Mouse (Mus musculus) limb, embryonic 14.5 days (tissue): ENCODE data around the gene Gm3952. TPM values are rescaled to one million over a fixed set of nuclear protein-coding genes. Genes with fewer than 3 reads are reported as not detected.

Experiments
- ATAC-seq: fragments of 200-750 bp; cut with Nextera tagmentation; 2 replicates; pipeline ENCODE4 v1.8.0; 2017; ENCODE audit warnings: low read depth, moderate number of reproducible peaks, moderate TSS enrichment; ENCODE audit not compliant: low FRiP score
- DNase-seq: peaks from one replicate; pipeline ENCODE4 v3.0.0-alpha.2; 2015; ENCODE audit warnings: low spot score
- H3K27ac ChIP-seq: fragments of 300-500 bp; sonication (generic); replicated peaks from 2 replicates; pipeline ENCODE4 v1.5.1; 2014; ENCODE audit warnings: low read depth, mild to moderate bottlenecking, low read length, moderate library complexity, mixed read lengths
- H3K27me3 ChIP-seq: fragments of 300-500 bp; sonication (generic); 2 replicates; pipeline ENCODE4 v1.6.1; 2014; ENCODE audit warnings: low read length, mixed read lengths; ENCODE audit not compliant: control insufficient read depth, insufficient read depth
- H3K36me3 ChIP-seq: fragments of 300-500 bp; sonication (generic); 2 replicates; pipeline ENCODE4 v1.6.1; 2014; ENCODE audit warnings: mild to moderate bottlenecking, low read length, moderate library complexity, mixed read lengths; ENCODE audit not compliant: control insufficient read depth, insufficient read depth
- H3K4me1 ChIP-seq: fragments of 300-500 bp; sonication (generic); 2 replicates; pipeline ENCODE4 v1.6.1; 2014; ENCODE audit warnings: antibody characterized with exemption, low read length, mixed read lengths; ENCODE audit not compliant: control insufficient read depth, insufficient read depth
- H3K4me2 ChIP-seq: fragments of 300-500 bp; sonication (generic); replicated peaks from 2 replicates; pipeline ENCODE4 v1.6.1; 2014; ENCODE audit warnings: low read depth, mild to moderate bottlenecking, low read length, moderate library complexity; ENCODE audit not compliant: severe bottlenecking
- H3K4me3 ChIP-seq: fragments of 300-500 bp; sonication (generic); replicated peaks from 2 replicates; pipeline ENCODE4 v1.5.1; 2014; ENCODE audit warnings: low read length
- H3K9ac ChIP-seq: fragments of 300-500 bp; sonication (generic); 2 replicates; pipeline ENCODE4 v1.6.1; 2014; ENCODE audit warnings: mild to moderate bottlenecking, low read depth, low read length, moderate library complexity; ENCODE audit not compliant: severe bottlenecking
- H3K9me3 ChIP-seq: fragments of 300-500 bp; sonication (generic); 2 replicates; pipeline ENCODE4 v1.6.1; 2016; ENCODE audit warnings: low read length; ENCODE audit not compliant: control insufficient read depth
- POLR2A ChIP-seq: fragments of 200-500 bp; IDR thresholded peaks from 2 replicates; pipeline ENCODE4 v1.8.0; 2012; ENCODE audit warnings: inconsistent platforms, mild to moderate bottlenecking, moderate library complexity, borderline replicate concordance; ENCODE audit not compliant: insufficient read depth, insufficient read length; ENCODE audit errors: extremely low read depth
- WGBS: fragments of 180-500 bp; shearing (Covaris S2); extraction: QIAGEN DNeasy Blood & Tissue Kit; methylation state at CpG from one replicate; pipeline ENCODE4 v1.1.7; 2014; 5-methylcytosine and 5-hydroxymethylcytosine counted together
- polyA plus RNA-seq, 2 experiments: library from polyadenylated mRNA; depleted of rRNA in 1 of 2; stranded (reverse) in 1 of 2; unstranded in 1 of 2; fragments of >200 nt; fragmentation: Nextera tagmentation in 1 of 2; extraction: Ambion mirVana in 1 of 2; gene quantifications; 2 replicates each; pipeline versions ENCODE4 v1.2.1 to v1.2.3; 2012 to 2014

The Gm3952 gene
- polyA plus RNA-seq, 2 experiments: not detected

DNA sequence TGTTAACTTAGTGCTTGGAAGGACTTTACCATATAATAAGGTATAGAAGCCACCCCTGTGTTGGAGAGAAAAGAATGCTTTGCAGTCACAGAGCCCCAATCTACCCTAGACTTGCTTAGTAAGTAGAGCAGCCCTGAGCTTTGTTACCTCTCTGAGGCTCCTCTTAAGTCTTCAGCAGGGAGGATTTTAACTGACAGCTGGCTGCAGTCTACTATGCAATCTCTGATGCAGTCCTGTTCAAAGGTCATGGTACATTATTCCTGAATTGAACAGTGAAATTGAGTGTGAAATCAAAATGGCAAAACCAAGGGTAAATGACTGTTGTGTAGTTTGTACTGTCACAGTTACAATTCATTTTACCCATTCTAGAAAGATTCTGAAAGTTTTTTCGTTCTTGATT is 71.3 kb downstream of the Gm3952 start:
- DNase-seq: no peak
- peaks cover 82% of the 10 kb centered on the region for H3K36me3 ChIP-seq
- whole genome bisulfite sequencing: 90% methylated on average over 1 of the region's 1 CpGs

DNA sequence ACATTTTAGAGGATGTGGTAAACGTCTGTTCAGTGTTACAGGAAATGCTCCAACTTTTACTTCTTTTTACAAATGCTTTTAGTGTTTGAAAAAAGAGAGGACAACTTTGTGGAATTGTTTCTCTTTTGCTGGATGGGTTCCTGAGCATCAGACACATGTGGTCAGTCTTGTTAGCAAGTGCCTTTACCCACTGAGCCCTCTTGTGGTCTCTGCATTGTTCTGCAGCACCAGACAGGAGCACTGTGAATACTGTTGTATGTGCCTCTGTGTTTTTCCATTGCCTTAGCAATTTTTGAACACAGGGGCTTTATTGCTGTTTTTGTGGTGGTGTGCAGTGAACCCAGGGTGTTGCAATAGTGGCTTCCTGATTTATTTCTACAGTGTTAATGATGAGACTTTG is 73.7 kb downstream of the Gm3952 start:
- no peak for TF ChIP-seq POLR2A
- Histone ChIP-seq H3K4me3 (no peak overlapping the region), H3K27me3 (no peaks in the 10 kb centered on the region), H3K36me3 (peaks cover 73% of the 10 kb centered on the region), H3K4me2 (no peak overlapping the region), H3K27ac (no peak overlapping the region), H3K9ac (no peak overlapping the region), H3K4me1 (no peaks in the 10 kb centered on the region), H3K9me3 (no peaks in the 10 kb centered on the region)
- DNase-seq: peak; percentile 54
- WGBS: 63% methylated on average over 1 of the region's 1 CpGs
- no peak for ATAC-seq

More for the DNA sequence above, 71.3 kb downstream of the Gm3952 start:
- Histone ChIP-seq H3K9me3 (no peaks in the 10 kb centered on the region), H3K4me3 (no peak overlapping the region), H3K27me3 (no peaks in the 10 kb centered on the region), H3K9ac (no peak overlapping the region), H3K4me2 (no peak overlapping the region), H3K4me1 (no peaks in the 10 kb centered on the region), H3K27ac (no peak overlapping the region)
- TF ChIP-seq POLR2A: no peak
- no peak for ATAC-seq

DNA sequence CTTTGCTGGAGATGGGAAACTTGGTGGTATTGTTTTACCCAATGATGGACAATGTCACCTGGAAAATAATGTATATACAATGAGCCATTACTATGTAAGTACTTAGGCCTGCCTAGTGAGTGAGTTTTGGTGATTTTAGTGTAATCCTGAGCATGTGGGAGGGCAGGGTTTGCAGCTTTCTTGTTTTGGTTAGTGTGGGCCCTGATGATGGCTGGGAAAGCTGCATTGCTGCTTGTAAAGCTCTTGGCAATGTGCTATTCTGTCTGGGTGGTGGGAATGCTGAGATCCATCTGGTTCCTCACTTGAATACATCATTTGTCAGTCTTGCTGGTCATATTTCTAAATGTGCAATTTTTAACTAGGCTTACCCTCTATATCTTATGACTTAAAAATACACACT is 82.3 kb downstream of the Gm3952 start:
- Histone ChIP-seq H3K4me3 (no peak overlapping the region), H3K27me3 (no peaks in the 10 kb centered on the region), H3K9ac (no peak overlapping the region), H3K27ac (no peak overlapping the region), H3K4me1 (no peaks in the 10 kb centered on the region), H3K9me3 (no peaks in the 10 kb centered on the region), H3K36me3 (peaks cover 79% of the 10 kb centered on the region), H3K4me2 (no peak overlapping the region)
- no peak for DNase-seq
- no peak for ATAC-seq
- TF ChIP-seq POLR2A: no peak

DNA sequence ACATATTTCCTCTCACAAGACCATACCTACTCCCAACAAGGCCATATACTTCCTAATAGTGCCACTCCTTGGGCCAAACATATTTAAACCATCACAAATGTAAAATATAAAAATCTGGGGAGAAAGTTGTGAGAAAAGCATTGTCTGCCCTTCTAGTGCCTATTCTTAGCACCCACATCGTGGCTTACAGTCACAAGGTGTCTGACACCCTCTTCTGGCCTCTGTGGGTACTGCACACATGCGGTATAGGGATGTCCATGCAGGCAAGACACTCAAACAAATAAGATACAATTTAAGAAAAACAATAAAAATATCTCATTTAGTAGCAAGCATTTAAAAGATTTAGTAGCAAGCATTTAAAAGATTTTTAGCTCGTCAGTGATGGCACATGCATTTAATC is 89.2 kb downstream of the Gm3952 start:
- Histone ChIP-seq H3K4me3 (no peak overlapping the region), H3K36me3 (peaks cover 66% of the 10 kb centered on the region)
- ATAC-seq: peak; percentile 62; the same call in 1 of the 2 replicates

DNA sequence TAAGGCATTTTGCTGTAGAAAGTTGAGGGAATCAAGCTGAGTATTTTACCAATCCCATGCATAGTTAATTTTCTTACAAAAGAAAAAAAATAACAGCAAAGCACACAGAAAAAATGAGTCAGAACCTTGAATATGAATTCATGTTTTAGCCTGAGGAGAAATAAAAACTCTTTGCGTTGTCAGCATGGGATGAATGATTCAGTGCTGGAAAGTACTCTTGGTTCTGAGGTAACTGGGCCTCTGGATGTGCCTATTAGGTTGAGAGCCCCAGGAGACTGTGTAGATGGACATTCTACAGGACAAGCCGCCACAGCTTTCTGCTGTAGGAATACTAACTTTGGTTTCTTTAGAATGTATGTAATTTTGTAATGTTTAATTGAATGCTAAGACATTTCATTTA is 93.7 kb downstream of the Gm3952 start:
- TF ChIP-seq POLR2A: no peak
- ATAC-seq: no peak

More for the DNA sequence above, 89.2 kb downstream of the Gm3952 start:
- no peak overlapping the region for H3K4me2 ChIP-seq
- DNase-seq: peak; percentile 59
- H3K9ac ChIP-seq: no peak overlapping the region
- H3K4me1 ChIP-seq: no peaks in the 10 kb centered on the region
- H3K27me3 ChIP-seq: no peaks in the 10 kb centered on the region
- 53% methylated on average over 3 of the region's 3 CpGs for WGBS
- no peak for TF ChIP-seq POLR2A
- H3K9me3 ChIP-seq: no peaks in the 10 kb centered on the region
- H3K27ac ChIP-seq: no peak overlapping the region

DNA sequence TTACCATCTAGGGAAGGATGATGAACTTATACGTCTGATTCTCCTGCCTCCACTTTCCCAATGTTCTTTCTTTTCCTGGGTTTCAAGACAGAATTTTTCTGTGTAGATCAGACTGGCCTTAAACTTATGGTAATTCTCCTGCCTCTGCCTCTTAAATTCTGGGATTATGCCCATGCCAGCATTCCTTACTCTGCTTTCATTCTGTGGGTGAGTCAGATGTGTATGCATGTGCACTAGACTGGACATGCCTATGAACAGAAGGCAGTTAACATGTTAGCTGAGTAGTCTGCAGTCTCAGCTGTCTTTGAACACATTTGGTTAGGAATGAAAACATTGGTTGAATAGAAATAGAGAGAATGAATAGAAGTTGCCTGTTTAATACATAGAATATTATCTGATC is 94.1 kb downstream of the Gm3952 start:
- Histone ChIP-seq H3K9ac (no peak overlapping the region), H3K9me3 (no peaks in the 10 kb centered on the region), H3K4me3 (no peak overlapping the region), H3K4me1 (no peaks in the 10 kb centered on the region), H3K27ac (no peak overlapping the region), H3K4me2 (no peak overlapping the region), H3K36me3 (peaks cover 27% of the 10 kb centered on the region), H3K27me3 (no peaks in the 10 kb centered on the region)
- ATAC-seq: no peak
- no peak for DNase-seq
- TF ChIP-seq POLR2A: no peak
- 82% methylated on average over 1 of the region's 1 CpGs for WGBS

More for the DNA sequence above, 93.7 kb downstream of the Gm3952 start:
- Histone ChIP-seq H3K9ac (no peak overlapping the region), H3K27me3 (no peaks in the 10 kb centered on the region), H3K4me3 (no peak overlapping the region), H3K27ac (no peak overlapping the region), H3K9me3 (no peaks in the 10 kb centered on the region), H3K36me3 (peaks cover 27% of the 10 kb centered on the region), H3K4me2 (no peak overlapping the region), H3K4me1 (no peaks in the 10 kb centered on the region)
- WGBS: 84% methylated on average over 2 of the region's 2 CpGs
- no peak for DNase-seq
